Mouse (Mus musculus) stomach, postnatal 0 days (tissue): Measurements from ENCODE around the gene Eif2a.

Experiments used
- CTCF ChIP-seq: IDR thresholded peaks from 2 replicates; pipeline ENCODE4 v1.5.1; 2016; ENCODE audit warnings: antibody characterized with exemption, low read depth, mild to moderate bottlenecking, moderate library complexity
- EP300 ChIP-seq: optimal IDR thresholded peaks from 2 replicates; pipeline ENCODE3; 2016; ENCODE audit warnings: antibody characterized with exemption

GRCm38 (mm10) chr3:58523386-58523785 is 2.2 kb upstream of the Eif2a start:
- TF ChIP-seq CTCF (no peak), EP300 (no peak)
